Mouse (Mus musculus) granulocyte monocyte progenitor cell, adult 5-6 weeks (primary cell): Measurements from ENCODE around the gene Rap1a. TPM values are rescaled to one million over a fixed set of nuclear protein-coding genes. Genes with fewer than 3 reads are reported as not detected.

Experiments used
- ATAC-seq: replicated peaks from 2 replicates; pipeline ENCODE4 v1.8.0; 2016; ENCODE audit warnings: mild to moderate bottlenecking, moderate TSS enrichment, inconsistent platforms; ENCODE audit not compliant: poor library complexity, severe bottlenecking
- total RNA-seq, 2 experiments: library from RNA; stranded (forward) in 1 of 2; stranded (reverse) in 1 of 2; fragments of 200-712, 200-1000 nt in 1 of 2; fragments of >200 nt in 1 of 2; fragmentation: Nextera tagmentation in 1 of 2; gene quantifications; 2 replicates each; pipeline ENCODE4 v1.2.3; 2014 to 2017

Rap1a gene
- total RNA-seq, 2 experiments from 2014 or later = 98.0 to 144 TPM

- no peak for ATAC-seq
Measured at GRCm38 (mm10) chr3:105769380-105769779, 31.8 kb downstream of the Rap1a start.

- peak; percentile 57 for ATAC-seq
Measured at GRCm38 (mm10) chr3:105768529-105768928, 32.6 kb downstream of the Rap1a start.

- ATAC-seq = peak; percentile 75
Measured at GRCm38 (mm10) chr3:105763132-105763851, 37.8 kb downstream of the Rap1a start.

DNA sequence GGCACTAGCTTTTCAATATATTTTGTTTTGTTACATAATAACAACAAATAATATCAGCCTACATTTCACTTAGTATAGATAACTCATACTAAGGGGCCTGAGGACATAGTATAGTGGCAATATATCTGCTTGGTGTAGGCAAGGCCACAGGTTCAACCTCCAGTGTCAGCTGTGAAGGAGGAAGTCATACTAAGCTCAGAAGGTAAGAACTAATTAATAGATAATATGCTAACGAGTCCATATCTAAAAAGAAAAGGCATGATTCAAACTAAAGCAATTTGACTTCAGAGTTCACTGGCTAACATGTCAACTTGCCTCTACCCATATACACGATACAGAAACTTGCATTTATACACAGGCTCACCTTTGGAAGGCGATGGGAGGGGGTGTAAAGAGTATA is 41.1 kb downstream of the Rap1a start:
- no peak for ATAC-seq

DNA sequence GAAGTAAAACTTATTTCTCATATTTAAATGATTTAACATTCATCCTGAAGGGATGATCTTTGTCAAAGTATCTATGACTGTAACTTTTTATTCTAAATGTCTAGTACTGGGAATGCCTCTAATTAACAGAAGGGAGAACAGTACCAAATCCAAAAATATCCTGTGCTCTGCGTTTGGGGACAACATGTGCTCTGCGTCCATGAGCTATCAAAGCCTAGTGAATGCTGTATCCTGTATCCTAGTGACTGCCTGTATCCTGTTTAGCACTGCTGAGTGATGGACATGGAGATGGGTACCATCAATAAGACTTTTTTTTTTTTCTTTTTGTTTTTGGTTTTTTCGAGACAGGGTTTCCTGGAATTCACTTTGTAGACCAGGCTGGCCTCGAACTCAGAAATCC is 42.5 kb downstream of the Rap1a start:
- no peak for ATAC-seq

- peak; percentile 69 for ATAC-seq
Measured at GRCm38 (mm10) chr3:105758098-105758497, 43.0 kb downstream of the Rap1a start.

DNA sequence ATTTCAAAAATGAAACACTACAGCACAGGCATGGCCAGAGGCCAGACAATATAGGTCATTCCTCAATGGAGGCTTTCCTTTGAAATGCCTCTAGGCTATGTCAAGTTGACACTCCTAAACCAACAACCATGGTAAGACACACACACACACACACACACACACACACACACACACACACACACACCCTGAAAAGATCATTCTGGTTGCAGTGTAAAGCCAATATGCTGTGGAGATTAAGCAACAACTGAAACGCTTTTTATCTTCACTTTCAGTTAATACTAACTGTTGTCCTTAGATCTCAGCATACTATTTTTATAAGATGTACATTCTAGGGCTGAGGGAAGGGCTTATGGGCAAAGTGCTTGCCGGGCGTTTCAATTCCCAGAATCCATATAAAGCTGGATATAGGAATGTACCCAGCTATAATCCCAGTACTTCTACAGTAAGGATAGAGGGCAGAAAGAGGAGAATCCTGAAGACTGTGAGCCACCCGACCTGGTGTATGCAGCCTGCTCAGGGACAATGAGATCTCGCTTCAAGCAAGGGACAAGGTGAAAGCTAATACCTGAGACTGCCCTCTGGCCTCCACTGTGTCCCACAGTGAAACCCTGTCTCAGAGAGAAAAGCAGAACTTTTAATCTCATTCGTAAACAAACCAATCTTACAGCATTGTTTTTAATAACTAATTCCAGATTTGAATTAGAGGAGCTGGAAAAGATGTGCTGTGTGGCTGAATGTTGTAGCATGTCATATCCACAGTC is 43.6 kb downstream of the Rap1a start:
- ATAC-seq = peak; percentile 54

- ATAC-seq = no peak
Measured at GRCm38 (mm10) chr3:105756505-105756904, 44.6 kb downstream of the Rap1a start.

- ATAC-seq = no peak
Measured at GRCm38 (mm10) chr3:105755123-105755522, 46.0 kb downstream of the Rap1a start.

GRCm38 (mm10) chr3:105754184-105754583 is 47.0 kb downstream of the Rap1a start:
- ATAC-seq = no peak

GRCm38 (mm10) chr3:105750810-105751209 is 50.3 kb downstream of the Rap1a start:
- no peak for ATAC-seq

DNA sequence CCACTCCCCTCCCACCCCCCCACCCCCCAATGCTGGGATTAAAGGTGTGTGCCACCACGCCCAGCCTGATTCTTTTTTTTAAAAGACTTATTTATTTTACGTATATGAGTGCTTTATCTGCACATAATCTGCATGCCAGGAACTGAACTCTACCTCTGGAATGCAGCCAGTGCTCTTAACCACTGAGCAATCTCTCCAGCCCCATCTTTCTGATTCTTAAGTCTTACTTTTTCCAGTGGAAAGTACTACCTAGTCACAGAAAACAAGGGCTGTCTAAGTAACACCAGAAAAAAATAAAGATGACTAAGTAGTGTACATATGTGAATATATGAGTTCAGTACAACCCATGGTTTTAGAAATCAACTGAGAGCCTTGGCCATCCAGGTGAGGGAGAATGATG is 54.6 kb downstream of the Rap1a start:
- no peak for ATAC-seq

DNA sequence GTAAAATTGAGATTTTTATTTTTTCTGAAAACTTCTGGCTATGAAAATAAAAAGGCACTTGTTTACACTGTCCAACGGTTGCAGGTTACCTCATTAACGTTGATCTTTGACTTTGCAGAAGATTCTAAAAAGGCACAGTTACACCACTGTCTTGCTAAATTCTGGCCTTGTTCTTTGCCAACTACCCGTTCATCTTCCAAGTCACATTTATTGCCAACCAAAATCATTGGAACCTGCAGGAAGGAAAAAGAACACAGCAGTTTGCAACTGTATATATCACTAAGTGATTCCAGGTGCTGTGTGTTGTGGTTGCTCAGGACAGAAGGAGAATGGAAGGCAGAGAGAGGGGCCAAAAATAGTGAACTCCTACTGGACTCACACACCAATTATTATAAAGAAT is 63.5 kb downstream of the Rap1a start:
- ATAC-seq = no peak

DNA sequence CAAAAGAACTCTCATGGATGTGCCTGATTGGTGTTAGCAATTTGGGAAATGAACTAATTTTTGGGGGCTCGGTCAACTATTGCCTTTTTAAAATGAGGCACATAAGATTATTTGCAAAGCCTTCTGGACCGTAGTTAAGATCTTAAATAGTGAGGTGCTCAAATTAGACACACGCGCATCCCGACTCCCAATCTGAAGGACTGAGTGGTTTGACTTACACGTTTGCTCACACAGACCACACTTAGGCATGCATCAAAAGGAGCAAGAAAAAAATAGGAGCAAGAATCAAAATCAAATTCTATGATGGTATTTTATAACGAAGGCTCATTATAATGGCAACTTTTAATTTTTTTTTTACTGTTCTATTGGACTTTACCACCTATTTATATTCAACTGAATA is 64.1 kb downstream of the Rap1a start:
- no peak for ATAC-seq

- ATAC-seq = no peak
Measured at GRCm38 (mm10) chr3:105736148-105736547, 65.0 kb downstream of the Rap1a start.

- no peak for ATAC-seq
Measured at GRCm38 (mm10) chr3:105735285-105735684, 65.9 kb downstream of the Rap1a start.

DNA sequence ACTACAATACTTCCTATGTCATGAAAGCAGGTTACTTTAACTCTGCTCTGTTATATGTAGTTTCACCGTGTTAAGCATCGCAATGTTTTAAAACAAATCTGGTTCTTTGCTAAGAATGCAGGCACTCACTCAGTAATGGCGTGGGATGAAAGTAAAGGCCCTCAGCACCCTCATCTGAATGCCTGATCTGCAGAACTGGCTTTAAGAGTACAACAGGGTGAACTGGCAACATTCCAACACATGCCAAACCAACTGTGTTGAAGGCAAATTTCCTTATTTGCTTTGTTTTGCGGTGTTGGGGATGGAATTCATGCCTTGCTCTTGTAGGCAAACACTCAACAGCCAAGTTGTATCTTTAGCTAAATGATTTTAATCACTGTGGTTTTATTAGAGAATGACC is 67.6 kb downstream of the Rap1a start:
- no peak for ATAC-seq

- no peak for ATAC-seq
Measured at GRCm38 (mm10) chr3:105732360-105732759, 68.8 kb downstream of the Rap1a start.

- peak; percentile 50; the same call in 1 of the 2 replicates for ATAC-seq
Measured at GRCm38 (mm10) chr3:105726037-105726436, 75.1 kb downstream of the Rap1a start.

GRCm38 (mm10) chr3:105722510-105722909 is 78.6 kb downstream of the Rap1a start:
- no peak for ATAC-seq

DNA sequence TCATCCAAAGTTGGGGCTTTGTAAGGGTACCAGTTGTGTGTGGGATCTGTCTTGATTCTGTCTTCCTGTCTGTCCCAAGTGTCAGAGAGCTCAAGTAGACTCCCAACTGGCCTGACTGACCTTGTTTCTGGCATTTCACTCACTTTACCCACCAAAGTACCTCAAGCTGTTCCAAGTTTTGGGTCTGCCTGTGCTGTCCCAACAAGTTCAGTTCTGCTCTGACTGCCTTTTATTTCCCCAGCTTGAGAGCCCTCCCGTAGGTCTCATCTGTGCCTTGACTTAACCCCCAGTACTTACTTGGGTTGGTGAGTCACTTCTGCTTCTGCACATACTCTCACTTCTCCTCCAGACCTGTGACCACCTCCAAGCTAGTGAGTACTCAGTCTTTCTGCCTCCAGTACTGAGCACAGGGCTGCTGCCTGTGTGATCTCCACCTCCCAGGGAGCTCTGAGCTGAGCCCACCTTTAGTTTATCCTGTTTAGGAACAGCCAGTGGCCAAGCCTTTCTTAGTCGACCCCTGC is 79.4 kb downstream of the Rap1a start:
- ATAC-seq = peak; percentile 88

- ATAC-seq = no peak
Measured at GRCm38 (mm10) chr3:105720514-105720913, 80.6 kb downstream of the Rap1a start.
